Mouse (Mus musculus): ENCODE results near the gene Adamtsl5.
A peak's percentile ranks its signal among the peaks of the same experiment; 100 is the strongest.

Adamtsl5 gene

GRCm38 (mm10) chr10:80348244-80348781, at the start of gene Adamtsl5:
Adamtsl5 (minus strand) TSS chr10:80348412.
- DNase-seq (ENCODE audit: low read depth, low spot score) = peak; percentile 92

- DNase-seq (ENCODE audit: low read depth, low spot score) = peak; percentile 22
Measured at GRCm38 (mm10) chr10:80397524-80398173, 49.4 kb upstream of the Adamtsl5 start.

GRCm38 (mm10) chr10:80396822-80397523, 48.8 kb upstream of the Adamtsl5 start:
- peak; percentile 75 for DNase-seq (ENCODE audit: low read depth, low spot score)

DNA sequence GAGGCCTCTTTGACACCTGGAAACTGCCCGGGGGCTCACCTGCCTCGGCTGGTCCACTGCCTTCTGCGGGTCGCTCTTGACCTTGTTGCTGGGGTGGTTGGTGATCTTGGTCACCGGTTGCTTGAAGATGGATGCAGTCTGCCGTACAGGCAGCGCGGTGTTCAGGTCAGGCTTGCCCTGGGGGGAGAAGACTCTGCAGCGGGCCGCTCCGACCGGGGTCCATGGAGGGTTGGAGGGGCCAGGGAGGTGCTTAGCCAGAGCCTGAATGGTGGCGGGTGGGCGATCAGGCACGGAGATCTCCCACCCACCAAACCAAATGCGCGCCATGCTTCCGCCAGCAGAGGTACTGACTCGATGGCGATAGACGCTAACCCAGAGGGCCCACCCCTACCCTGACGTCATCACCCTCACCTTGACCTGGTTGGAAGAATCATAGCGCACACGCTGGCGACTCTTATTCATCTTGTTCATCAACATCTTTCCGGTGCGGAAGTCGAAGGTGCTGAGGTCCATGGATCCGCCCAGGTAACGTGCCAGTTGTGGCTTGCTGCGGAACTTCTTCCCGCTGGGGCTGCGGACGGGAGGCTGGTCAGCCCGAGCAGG, 46.9 kb upstream of the Adamtsl5 start:
- peak; percentile 70 for DNase-seq (ENCODE audit: low read depth, low spot score)

- no peak for DNase-seq (ENCODE audit: low read depth, low spot score)
Measured at GRCm38 (mm10) chr10:80392687-80393086, 44.5 kb upstream of the Adamtsl5 start.

DNA sequence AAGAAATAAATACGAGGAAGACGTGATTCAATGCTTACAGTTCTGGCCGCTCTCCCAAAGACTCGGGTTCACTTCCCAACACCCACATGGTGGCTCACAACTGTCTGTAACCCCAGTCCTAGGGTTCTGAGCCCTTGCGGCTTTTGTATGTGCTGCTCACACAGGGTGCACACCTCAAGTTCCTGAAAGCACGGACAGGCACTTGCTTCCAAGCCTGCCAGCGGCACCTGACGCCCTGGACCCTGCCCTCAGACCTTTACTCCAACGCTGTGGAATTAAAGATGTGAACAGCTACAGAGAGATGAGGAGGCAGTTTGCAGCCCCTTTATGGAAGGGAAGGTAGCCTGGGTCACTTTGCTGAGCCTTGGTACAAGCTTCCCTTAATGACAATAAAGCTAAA, 42.5 kb upstream of the Adamtsl5 start:
- DNase-seq (ENCODE audit: low read depth, low spot score) = no peak

GRCm38 (mm10) chr10:80389185-80389708, 41.0 kb upstream of the Adamtsl5 start:
- no peak for DNase-seq (ENCODE audit: low read depth, low spot score)

DNA sequence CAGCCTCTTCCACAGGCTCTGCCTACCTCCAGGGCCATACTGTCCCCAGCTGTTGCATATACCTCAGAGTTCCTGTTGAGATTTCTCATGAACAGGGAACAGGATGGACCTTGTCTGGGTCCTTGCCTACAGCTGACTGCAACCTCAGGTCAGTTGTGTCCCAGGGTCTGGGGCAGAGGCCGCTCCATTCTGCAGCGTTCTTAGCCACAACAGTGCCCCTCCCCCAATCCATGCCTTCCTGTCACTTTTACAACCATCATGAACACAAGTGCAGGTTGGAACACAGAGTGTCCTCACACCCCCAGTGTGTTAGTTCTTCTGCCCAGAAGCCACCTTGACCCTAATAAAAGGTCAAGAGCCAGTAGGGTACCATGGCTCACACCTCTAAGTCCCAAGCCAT, 40.5 kb upstream of the Adamtsl5 start:
- DNase-seq (ENCODE audit: low read depth, low spot score) = no peak

- peak; percentile 90 for DNase-seq (ENCODE audit: low read depth, low spot score)
Measured at GRCm38 (mm10) chr10:80387522-80387959, 39.3 kb upstream of the Adamtsl5 start, which contains the start of gene Mex3d. Mex3d (minus strand) TSS chr10:80387659.

- DNase-seq (ENCODE audit: low read depth, low spot score) = no peak
Measured at GRCm38 (mm10) chr10:80386735-80387471, 38.7 kb upstream of the Adamtsl5 start.

DNA sequence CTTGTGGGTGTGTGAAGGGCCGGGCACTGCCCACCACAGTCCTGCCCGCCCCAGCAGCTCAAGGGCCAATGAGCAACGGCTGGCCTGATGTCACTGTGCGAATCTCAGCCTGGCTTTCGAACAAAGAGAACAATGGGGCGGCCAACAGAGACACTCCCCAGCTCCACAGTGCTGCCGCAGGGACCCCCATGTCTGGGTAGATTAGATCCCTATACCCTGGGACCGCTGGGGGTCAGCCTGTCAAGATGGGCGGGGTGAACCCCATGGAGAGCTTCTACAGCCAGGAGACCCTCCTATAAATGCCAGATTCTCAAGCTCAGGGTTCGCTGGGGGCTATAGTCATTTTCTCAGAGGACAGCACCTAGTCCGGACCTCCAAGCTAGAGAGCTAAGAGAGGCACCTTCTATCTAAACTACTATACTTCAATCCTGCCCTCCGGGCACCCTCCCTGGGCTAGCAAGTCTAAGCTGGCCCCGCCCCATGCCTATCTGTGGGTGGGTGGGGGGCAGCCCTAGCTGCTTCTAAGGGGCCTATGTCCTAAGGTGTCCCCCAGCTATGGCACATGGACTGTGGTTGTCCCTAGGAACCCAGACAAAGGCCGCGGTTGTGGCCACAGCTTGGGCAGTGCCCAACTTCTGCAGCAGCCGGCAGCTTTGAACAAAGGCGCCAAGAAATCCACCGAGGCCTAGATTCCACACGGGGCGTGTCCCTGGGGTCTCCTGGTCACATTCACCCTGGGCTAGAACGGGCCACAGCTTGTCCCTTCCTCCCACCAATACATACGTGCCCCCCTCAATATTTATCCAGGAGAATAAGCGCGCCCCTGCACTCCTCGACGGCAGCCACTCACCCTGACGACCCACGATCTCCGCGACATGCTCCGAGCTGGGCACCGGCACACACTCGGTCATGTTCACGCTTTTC, 37.9 kb upstream of the Adamtsl5 start:
- no peak for DNase-seq (ENCODE audit: low read depth, low spot score)

DNA sequence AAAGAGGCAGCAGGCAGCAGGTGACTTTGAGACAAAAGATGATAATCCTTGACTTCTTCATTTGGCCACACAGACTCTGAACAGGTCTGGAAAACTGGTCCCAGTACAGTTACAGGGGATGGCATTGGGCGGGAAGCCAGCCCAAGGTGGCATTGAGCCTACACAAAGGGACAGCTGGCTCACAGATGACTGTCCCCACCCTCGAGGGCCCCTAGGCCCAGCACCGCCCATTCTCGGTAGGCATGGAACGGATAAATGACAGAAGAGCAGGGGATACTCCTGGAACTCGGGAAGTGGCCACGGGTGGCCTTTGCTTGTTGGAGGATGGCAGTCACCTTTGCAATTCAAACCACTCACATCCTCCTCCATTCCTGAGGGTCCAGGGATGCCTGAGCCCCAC, 37.1 kb upstream of the Adamtsl5 start:
- DNase-seq (ENCODE audit: low read depth, low spot score) = no peak

- no peak for DNase-seq (ENCODE audit: low read depth, low spot score)
Measured at GRCm38 (mm10) chr10:80384709-80385108, 36.5 kb upstream of the Adamtsl5 start.

- DNase-seq (ENCODE audit: low read depth, low spot score) = no peak
Measured at GRCm38 (mm10) chr10:80384115-80384639, 36.0 kb upstream of the Adamtsl5 start.

DNA sequence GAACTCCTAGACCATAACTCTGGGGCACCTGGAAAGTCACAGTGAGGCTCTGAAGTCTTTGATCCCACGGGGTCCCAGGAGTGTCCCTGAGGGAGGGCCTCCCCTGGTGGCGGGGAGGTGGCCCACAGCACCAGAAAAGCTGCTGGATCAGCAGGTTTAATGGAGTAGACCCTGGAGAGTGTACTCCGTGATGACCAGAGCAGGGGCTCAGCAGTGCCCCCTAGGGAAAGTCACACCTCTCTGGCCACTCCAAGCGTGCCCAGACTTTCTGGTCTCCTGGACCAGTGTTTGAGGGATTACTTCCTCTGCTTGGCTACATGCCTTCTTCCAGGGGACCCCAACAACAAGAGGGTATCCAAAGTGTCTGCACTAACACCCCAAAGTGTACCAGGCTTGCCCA, 35.2 kb upstream of the Adamtsl5 start:
- no peak for DNase-seq (ENCODE audit: low read depth, low spot score)

- DNase-seq (ENCODE audit: low read depth, low spot score) = no peak
Measured at GRCm38 (mm10) chr10:80382641-80383365, 34.6 kb upstream of the Adamtsl5 start.

GRCm38 (mm10) chr10:80377716-80378115, 29.5 kb upstream of the Adamtsl5 start:
- DNase-seq (ENCODE audit: low read depth, low spot score) = peak; percentile 74

GRCm38 (mm10) chr10:80376160-80376559, 27.9 kb upstream of the Adamtsl5 start:
- DNase-seq (ENCODE audit: low read depth, low spot score) = peak; percentile 95

DNA sequence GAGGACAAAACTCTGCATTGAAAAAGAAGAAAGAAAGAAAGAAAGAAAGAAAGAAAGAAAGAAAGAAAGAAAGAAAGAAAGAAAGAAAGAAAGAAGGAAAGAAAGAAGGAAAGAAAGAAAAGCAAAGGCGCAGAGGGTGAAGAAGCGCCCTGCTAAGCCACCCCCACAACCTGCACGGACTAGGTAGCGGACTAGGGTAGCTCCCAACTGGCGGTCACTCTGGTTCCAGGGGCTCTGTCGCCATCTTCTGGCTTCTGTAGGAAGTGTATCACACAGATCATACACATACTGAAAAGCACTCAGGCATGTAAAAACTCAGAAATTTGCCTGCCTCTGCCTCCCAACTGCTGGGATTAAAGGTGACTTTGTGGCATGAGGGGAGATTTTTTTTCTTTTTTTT, 25.9 kb upstream of the Adamtsl5 start:
- peak; percentile 90 for DNase-seq (ENCODE audit: low read depth, low spot score)

Measured in ZHBTc4 (cell line).